Mouse (Mus musculus) kidney, embryonic 16.5 days (tissue): ENCODE data around the gene Gm11114. TPM values are rescaled to one million over a fixed set of nuclear protein-coding genes. Genes with fewer than 3 reads are reported as not detected.

Experiments used
- ATAC-seq: fragments of 200-750 bp; cut with Nextera tagmentation; 2 replicates; pipeline ENCODE4 v1.8.0; 2017; ENCODE audit warnings: moderate TSS enrichment; ENCODE audit not compliant: low FRiP score, low TSS enrichment
- H3K27ac ChIP-seq: fragments of 300-500 bp; sonication (generic); 2 replicates; pipeline ENCODE4 v1.5.1; 2014; ENCODE audit warnings: low read length
- H3K27me3 ChIP-seq: fragments of 300-500 bp; sonication (generic); 2 replicates; pipeline ENCODE4 v1.6.1; 2014; ENCODE audit warnings: low read length, control low read depth, mixed read lengths; ENCODE audit not compliant: insufficient read depth
- H3K36me3 ChIP-seq: fragments of 300-500 bp; sonication (generic); 2 replicates; pipeline ENCODE4 v1.6.1; 2014; ENCODE audit warnings: low read length, control low read depth, mixed read lengths; ENCODE audit not compliant: insufficient read depth
- H3K4me1 ChIP-seq: fragments of 300-500 bp; sonication (generic); 2 replicates; pipeline ENCODE4 v1.6.1; 2014; ENCODE audit warnings: low read length, control low read depth, mixed read lengths; ENCODE audit not compliant: insufficient read depth
- H3K4me2 ChIP-seq: fragments of 300-500 bp; sonication (generic); replicated peaks from 2 replicates; pipeline ENCODE4 v1.6.1; 2014; ENCODE audit warnings: low read depth, low read length
- H3K4me3 ChIP-seq: fragments of 300-500 bp; sonication (generic); 2 replicates; pipeline ENCODE4 v1.5.1; 2014; ENCODE audit warnings: mild to moderate bottlenecking, low read length
- H3K9ac ChIP-seq: fragments of 300-500 bp; sonication (generic); replicated peaks from 2 replicates; pipeline ENCODE4 v1.6.1; 2014; ENCODE audit warnings: low read length
- H3K9me3 ChIP-seq: fragments of 300-500 bp; sonication (generic); 2 replicates; pipeline ENCODE4 v1.6.1; 2016; ENCODE audit warnings: low read length, control low read depth
- WGBS: fragments of 180-500 bp; shearing (Covaris S2); extraction: QIAGEN DNeasy Blood & Tissue Kit; methylation state at CpG from one replicate; pipeline ENCODE4 v1.1.7; 2014; 5-methylcytosine and 5-hydroxymethylcytosine counted together
- polyA plus RNA-seq: library from polyadenylated mRNA; unstranded; fragments of >200 nt; fragmentation: Nextera tagmentation; extraction: Ambion mirVana; gene quantifications from 2 replicates; pipeline ENCODE4 v1.2.1, GENCODE M21; 2015

Gm11114 gene
- polyA plus RNA-seq, result not detected in 2 replicates

DNA sequence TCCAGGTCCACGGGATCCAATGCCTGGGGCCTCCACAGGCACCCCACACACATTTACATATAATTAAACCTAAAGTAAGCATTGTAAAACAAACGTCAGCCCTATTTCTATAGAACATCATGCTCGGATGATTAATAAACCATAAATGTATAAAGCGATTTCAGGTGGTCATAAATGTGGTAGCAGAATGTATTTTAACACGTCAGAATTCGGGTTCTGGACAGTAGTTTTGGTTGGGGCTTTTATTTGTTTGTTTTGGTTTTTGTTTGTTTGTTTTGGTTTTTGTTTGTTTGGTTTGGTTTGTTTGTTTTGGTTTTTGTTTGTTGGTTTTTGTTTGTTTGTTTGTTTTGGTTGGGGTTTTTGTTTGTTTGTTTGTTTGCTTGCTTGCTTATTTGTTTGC lies at the start of gene Gm11114:
Gm11114 (plus strand) TSS at position 301 of the 400 bp plus-strand sequence.
- no peak within 1 kb of the TSS for H3K4me2 ChIP-seq
- H3K4me1 ChIP-seq, result no peaks in the 10 kb centered on the region
- H3K27ac ChIP-seq, result no peak within 1 kb of the TSS
- no peak within 1 kb of the TSS for H3K9ac ChIP-seq
- H3K9me3 ChIP-seq, result no peaks in the 10 kb centered on the region
- no peaks in the 10 kb centered on the region for H3K36me3 ChIP-seq
- WGBS, result 86% methylated on average over 6 of the region's 6 CpGs
- no peak within 1 kb of the TSS for H3K4me3 ChIP-seq
- no peak for ATAC-seq
- no peaks in the 10 kb centered on the region for H3K27me3 ChIP-seq

DNA sequence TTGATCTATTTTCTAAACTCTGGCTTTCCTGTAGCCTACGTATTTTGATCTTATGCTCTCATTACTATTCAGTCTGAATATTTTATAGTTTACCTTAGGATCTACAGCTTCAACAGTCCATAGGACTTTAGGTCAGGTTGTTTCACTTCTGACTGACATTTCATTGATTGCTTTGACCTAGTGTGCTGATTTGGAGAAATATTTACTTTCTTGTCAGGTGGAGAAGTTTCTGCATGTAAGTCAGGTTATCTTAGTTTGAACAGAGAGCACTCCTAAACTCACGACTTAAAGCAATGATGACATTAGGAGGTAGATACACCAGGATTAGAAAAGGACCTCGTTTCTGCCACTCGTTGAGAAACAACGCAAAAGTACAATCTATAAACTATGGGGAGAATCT lies 45.7 kb upstream of the Gm11114 start:
- Histone ChIP-seq H3K27me3 (no peaks in the 10 kb centered on the region), H3K27ac (no peak overlapping the region), H3K4me3 (no peak overlapping the region), H3K4me2 (no peak overlapping the region), H3K36me3 (no peaks in the 10 kb centered on the region), H3K9ac (no peak overlapping the region), H3K4me1 (no peaks in the 10 kb centered on the region), H3K9me3 (no peaks in the 10 kb centered on the region)
- WGBS, result 86% methylated on average over 5 of the region's 5 CpGs
- ATAC-seq, result no peak

DNA sequence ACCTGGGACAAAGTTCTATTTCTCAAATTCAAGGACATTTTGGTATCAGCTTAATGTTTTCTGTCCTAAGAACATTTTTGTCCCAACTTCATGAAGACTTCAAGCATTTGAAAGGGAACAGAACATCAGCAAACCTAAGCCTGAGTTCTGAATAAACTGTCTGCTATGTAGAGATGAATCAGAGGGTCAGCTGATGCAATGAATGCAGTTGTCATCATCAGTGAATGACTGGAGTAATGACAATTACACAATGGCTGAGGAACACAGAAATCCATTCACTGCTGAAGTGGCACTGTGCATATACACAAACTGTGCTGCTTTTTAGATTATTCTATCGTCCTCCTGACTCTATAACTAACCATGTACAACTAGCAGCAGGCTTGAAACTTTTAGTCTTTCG lies 38.5 kb upstream of the Gm11114 start:
- no peaks in the 10 kb centered on the region for H3K4me1 ChIP-seq
- H3K27me3 ChIP-seq, result no peaks in the 10 kb centered on the region
- H3K4me3 ChIP-seq, result no peak overlapping the region
- no peak overlapping the region for H3K9ac ChIP-seq
- H3K9me3 ChIP-seq, result no peaks in the 10 kb centered on the region
- no peak for ATAC-seq
- no peak overlapping the region for H3K4me2 ChIP-seq
- 81% methylated on average over 2 of the region's 2 CpGs for WGBS
- no peak overlapping the region for H3K27ac ChIP-seq
- no peaks in the 10 kb centered on the region for H3K36me3 ChIP-seq

DNA sequence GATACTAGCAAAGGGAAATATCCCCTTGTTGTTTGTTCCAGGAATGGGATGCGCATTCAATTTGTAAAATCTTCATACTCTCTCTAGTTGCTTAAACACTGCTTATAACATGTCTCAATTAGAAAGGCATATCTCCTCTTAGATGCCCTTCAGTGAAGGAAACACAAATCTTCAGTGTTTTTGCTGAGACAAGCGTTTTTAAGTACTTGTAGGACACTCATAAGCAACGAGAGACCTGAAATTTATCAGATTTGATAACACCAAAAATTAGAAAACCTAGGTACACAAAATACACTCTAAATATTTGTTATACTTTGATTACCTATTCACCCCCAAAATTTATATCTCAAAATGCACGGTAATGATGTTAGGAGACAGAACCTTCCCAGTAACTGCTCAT lies 9.7 kb upstream of the Gm11114 start:
- ATAC-seq, result no peak
- Histone ChIP-seq H3K27ac (no peak overlapping the region), H3K9me3 (no peaks in the 10 kb centered on the region), H3K4me2 (no peak overlapping the region), H3K27me3 (no peaks in the 10 kb centered on the region), H3K36me3 (no peaks in the 10 kb centered on the region), H3K4me3 (no peak overlapping the region), H3K4me1 (no peaks in the 10 kb centered on the region), H3K9ac (no peak overlapping the region)
- 87% methylated on average over 4 of the region's 4 CpGs for WGBS

DNA sequence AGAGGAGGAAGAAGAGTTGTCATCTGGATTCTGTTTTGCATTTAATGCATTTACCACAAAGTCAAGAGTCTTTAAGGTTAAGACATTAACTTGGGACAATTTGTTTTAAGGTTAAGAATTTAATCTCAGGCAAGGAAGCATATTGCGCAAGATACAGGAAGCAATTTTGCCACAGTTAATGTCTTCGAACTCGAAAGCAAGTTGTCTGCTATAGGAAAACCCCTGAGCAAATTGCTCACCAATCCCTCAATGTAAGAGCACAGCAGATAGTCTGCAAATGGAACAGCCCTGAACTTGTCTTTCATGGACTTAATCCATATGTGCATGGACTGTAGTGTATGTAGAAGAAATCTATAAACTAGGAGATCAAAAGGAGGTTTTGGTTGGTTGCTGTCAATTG lies 9.2 kb upstream of the Gm11114 start:
- H3K9me3 ChIP-seq, result no peaks in the 10 kb centered on the region
- no peak overlapping the region for H3K4me2 ChIP-seq
- H3K36me3 ChIP-seq, result no peaks in the 10 kb centered on the region
- H3K4me1 ChIP-seq, result no peaks in the 10 kb centered on the region
- 87% methylated on average over 3 of the region's 3 CpGs for WGBS
- no peak overlapping the region for H3K9ac ChIP-seq
- H3K27me3 ChIP-seq, result no peaks in the 10 kb centered on the region
- no peak for ATAC-seq
- H3K27ac ChIP-seq, result no peak overlapping the region
- no peak overlapping the region for H3K4me3 ChIP-seq

DNA sequence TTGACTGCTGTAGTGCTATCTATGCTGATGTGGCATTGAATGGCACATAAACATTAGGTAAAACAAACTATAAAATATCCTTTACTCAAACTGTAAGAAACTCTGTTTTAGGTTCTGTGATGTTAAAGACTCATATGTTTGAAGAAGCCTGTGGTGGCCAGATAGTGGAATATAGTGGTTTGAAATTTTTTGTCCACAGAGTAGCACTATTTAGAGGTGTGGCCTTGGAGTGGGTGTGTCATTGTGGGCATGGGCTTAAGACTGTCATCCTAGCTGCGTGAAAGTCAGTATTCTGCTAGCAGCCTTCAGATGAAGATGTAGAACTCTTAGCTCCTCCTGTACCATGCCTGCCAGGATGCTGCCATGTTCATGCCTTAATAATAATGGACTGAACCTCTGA lies 3.5 kb downstream of the Gm11114 start:
- Histone ChIP-seq H3K9me3 (no peaks in the 10 kb centered on the region), H3K36me3 (no peaks in the 10 kb centered on the region), H3K9ac (no peak overlapping the region), H3K4me1 (no peaks in the 10 kb centered on the region), H3K4me3 (no peak overlapping the region), H3K27me3 (no peaks in the 10 kb centered on the region), H3K4me2 (no peak overlapping the region), H3K27ac (no peak overlapping the region)
- no peak for ATAC-seq
- WGBS, result 26% methylated on average over 1 of the region's 1 CpGs

DNA sequence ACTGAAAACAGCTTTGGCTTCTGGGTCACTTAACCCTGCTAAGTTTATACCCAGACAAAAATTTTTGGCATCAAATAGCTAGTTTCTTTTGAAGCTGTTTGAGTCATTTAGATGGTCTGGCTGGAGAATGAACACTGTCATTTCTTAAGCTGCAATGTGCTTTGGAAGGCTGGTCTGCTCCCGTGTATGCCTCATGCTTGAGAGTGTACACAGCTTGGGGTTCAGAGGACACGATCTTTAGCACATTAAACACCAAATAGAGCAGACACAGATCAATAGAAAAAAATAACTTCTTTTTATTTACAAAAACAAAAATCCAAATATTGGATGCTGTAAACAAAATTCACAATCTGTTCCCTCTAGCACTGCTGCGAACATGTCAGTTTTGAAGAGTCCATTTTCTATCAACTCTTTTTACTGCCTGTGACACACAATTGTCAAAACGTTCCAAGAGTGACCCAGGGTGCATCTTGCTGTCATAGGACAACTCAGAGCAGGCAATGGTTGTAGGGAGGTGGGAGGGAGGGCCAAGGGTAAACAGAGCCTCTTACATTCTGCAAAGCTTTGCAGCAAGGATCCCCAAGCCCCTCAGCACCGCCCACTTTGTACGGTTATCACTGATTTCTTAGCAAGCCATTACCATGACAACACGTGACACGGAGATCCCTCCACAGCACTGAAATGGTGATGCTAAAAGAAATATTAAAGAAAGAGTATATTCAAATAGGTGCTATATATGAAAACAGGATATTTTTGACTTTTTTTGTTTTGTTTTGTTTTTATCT lies 7.8 kb downstream of the Gm11114 start:
- Histone ChIP-seq H3K4me1 (0 out of 2 replicates have a peak, but pooled peaks cover 4% of the 10 kb centered on the region), H3K27ac (no peak overlapping the region), H3K9ac (no peak overlapping the region), H3K9me3 (no peaks in the 10 kb centered on the region), H3K36me3 (no peaks in the 10 kb centered on the region), H3K27me3 (0 out of 2 replicates have a peak, but pooled peaks cover 11% of the 10 kb centered on the region), H3K4me2 (no peak overlapping the region), H3K4me3 (no peak overlapping the region)
- no peak for ATAC-seq
- whole genome bisulfite sequencing, result 75% methylated on average over 8 of the region's 8 CpGs

DNA sequence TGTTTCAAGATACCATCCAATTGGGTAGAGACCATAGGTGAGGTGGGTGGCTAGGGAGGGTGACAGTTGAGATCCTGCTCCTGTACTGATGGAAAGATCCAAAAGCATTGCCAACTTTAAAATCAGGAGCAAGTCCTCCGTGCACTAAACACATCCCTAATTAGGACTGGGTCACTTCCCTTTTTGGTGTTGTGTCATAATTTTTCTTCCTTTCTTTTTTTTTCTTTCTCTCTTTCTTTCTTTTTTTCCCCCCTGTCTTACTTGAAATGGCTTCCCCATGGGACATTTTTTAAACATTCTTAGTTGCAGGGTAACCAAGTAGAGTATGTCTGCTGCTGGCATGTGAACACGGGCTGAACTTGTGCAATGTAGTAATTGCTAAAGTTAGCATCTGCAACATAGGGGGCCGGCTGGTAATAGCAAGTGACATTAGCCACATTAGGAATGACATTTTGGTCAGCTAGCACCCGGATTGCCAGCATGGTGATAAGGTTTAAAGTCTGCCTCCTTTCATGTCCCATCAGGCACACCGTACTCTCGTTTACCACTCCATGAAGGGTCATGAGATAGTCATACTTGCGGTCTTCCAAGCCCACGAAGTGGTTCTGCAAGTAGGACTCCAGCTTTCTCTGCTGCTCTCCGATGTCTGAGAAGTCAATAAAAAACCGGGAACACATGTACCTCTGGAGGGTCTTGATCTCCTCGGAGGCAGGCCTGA lies 11.7 kb downstream of the Gm11114 start:
- Histone ChIP-seq H3K4me2 (peak overlapping the region; percentile 95; the same call in 1 of the 2 replicates), H3K9me3 (no peaks in the 10 kb centered on the region), H3K9ac (no peak overlapping the region), H3K4me3 (0 out of 2 replicates have a peak overlapping the region, but pooled peaks have one; percentile 80), H3K27me3 (peaks cover 17% of the 10 kb centered on the region; the same call in 1 of the 2 replicates), H3K36me3 (no peaks in the 10 kb centered on the region), H3K27ac (no peak overlapping the region), H3K4me1 (peaks cover 14% of the 10 kb centered on the region; the same call in 1 of the 2 replicates)
- WGBS, result 68% methylated on average over 11 of the region's 11 CpGs
- no peak for ATAC-seq

DNA sequence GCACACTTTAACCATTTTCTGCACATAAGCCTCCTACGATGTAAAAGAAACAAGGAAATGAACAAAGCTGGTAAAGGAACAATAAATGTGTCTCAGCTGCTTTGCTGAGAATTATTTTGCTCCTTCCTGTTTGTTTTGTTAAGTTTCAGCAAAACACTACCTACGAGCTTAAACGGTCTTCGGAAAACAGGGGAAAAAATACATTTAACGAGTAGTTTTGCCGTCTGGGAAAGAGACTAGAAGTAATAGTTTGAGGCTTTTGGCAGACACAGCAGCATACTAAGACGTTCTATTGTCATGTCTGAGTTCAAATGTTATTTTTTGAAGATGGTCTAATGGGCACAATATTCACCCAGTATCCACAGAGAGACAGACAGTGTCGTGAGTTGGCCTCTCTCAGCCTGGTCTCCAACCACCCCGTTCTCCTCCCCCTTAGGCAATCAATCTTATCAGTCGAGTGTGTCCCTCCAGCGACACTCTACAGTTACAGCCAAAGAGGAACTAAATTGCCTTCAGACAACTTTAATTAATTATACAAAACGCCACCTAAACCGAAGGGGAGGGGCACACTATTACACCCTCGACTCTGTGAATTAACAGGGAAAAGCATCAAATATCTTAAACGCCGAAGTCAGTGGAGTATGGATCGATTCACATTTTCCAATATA lies 12.8 kb downstream of the Gm11114 start:
- H3K27ac ChIP-seq, result no peak overlapping the region
- H3K4me3 ChIP-seq, result peak overlapping the region; percentile 80
- H3K4me2 ChIP-seq, result peak overlapping the region; percentile 95
- ATAC-seq, result no peak
- no peaks in the 10 kb centered on the region for H3K9me3 ChIP-seq
- WGBS, result 16% methylated on average over 17 of the region's 17 CpGs
- no peaks in the 10 kb centered on the region for H3K36me3 ChIP-seq
- peaks cover 17% of the 10 kb centered on the region; the same call in 1 of the 2 replicates for H3K27me3 ChIP-seq
- peaks cover 14% of the 10 kb centered on the region; the same call in 1 of the 2 replicates for H3K4me1 ChIP-seq
- no peak overlapping the region for H3K9ac ChIP-seq
